Mouse (Mus musculus) kidney, postnatal 0 days (tissue): ENCODE results near the gene BC048403. TPM values are rescaled to one million over a fixed set of nuclear protein-coding genes. Genes with fewer than 3 reads are reported as not detected.
"Not testable (repeated sequence)": the region's sequence is repeated elsewhere in the genome, so short reads cannot be mapped to it uniquely, and the experiment has no call there.

Experiments
- ATAC-seq: fragments of 200-750 bp; cut with Nextera tagmentation; replicated peaks from 2 replicates; pipeline ENCODE4 v1.8.0; 2017; ENCODE audit warnings: low read depth, moderate number of reproducible peaks, moderate TSS enrichment, moderate library complexity; ENCODE audit not compliant: low FRiP score
- DNase-seq: peaks from one replicate; pipeline ENCODE4 v3.0.0-alpha.2; 2016; ENCODE audit warnings: low spot score
- H3K27ac ChIP-seq: fragments of 300-500 bp; sonication (generic); 2 replicates; pipeline ENCODE4 v1.5.1; 2014; ENCODE audit warnings: mild to moderate bottlenecking
- H3K27me3 ChIP-seq: fragments of 300-500 bp; sonication (generic); 2 replicates; pipeline ENCODE4 v1.6.1; 2014; ENCODE audit warnings: low read length, mixed read lengths; ENCODE audit not compliant: insufficient read depth
- H3K36me3 ChIP-seq: fragments of 300-500 bp; sonication (generic); 2 replicates; pipeline ENCODE4 v1.6.1; 2014; ENCODE audit warnings: low read length, mixed read lengths; ENCODE audit not compliant: insufficient read depth
- H3K4me1 ChIP-seq: fragments of 300-500 bp; sonication (generic); replicated peaks from 2 replicates; pipeline ENCODE4 v1.6.1; 2014; ENCODE audit warnings: antibody characterized with exemption, low read length, mixed read lengths; ENCODE audit not compliant: insufficient read depth
- H3K4me2 ChIP-seq: fragments of 300-500 bp; sonication (generic); 2 replicates; pipeline ENCODE4 v1.6.1; 2014; ENCODE audit warnings: mild to moderate bottlenecking, low read length, moderate library complexity, mixed read lengths
- H3K4me3 ChIP-seq: fragments of 300-500 bp; sonication (generic); replicated peaks from 2 replicates; pipeline ENCODE4 v1.5.1; 2014; ENCODE audit warnings: low read depth, low read length
- H3K9ac ChIP-seq: fragments of 300-500 bp; sonication (generic); 2 replicates; pipeline ENCODE4 v1.6.1; 2014; ENCODE audit warnings: low read depth, low read length
- H3K9me3 ChIP-seq: fragments of 300-500 bp; sonication (generic); replicated peaks from 2 replicates; pipeline ENCODE4 v1.6.1; 2016; ENCODE audit warnings: low read length, inconsistent platforms, mixed read lengths
- CTCF ChIP-seq: IDR thresholded peaks from 2 replicates; pipeline ENCODE4 v1.5.1; 2016; ENCODE audit warnings: antibody characterized with exemption, low read depth, mild to moderate bottlenecking, moderate library complexity
- WGBS: fragments of 180-500 bp; shearing (Covaris S2); extraction: QIAGEN DNeasy Blood & Tissue Kit; methylation state at CpG from one replicate; pipeline ENCODE4 v1.1.7; 2014; 5-methylcytosine and 5-hydroxymethylcytosine counted together
- polyA plus RNA-seq: library from polyadenylated mRNA; unstranded; fragments of >200 nt; fragmentation: Nextera tagmentation; extraction: Ambion mirVana; gene quantifications from 2 replicates; pipeline ENCODE4 v1.2.1, GENCODE M21; 2015

The BC048403 gene
- polyA plus RNA-seq, 1 experiment from 2014 or later, result 3.2 TPM

GRCm38 (mm10) chr10:121764469-121765173 lies 24.9 kb downstream of the BC048403 start:
- peak; percentile 11; the same call in 1 of the 2 replicates for TF ChIP-seq CTCF
- no peak overlapping the region for H3K4me2 ChIP-seq
- WGBS, result 77% methylated on average over 13 of the region's 13 CpGs
- no peak for ATAC-seq
- no peaks in the 10 kb centered on the region for H3K9me3 ChIP-seq
- H3K27ac ChIP-seq, result no peak overlapping the region
- DNase-seq, result no peak
- H3K4me3 ChIP-seq, result no peak overlapping the region
- H3K36me3 ChIP-seq, result no peaks in the 10 kb centered on the region
- no peak overlapping the region for H3K9ac ChIP-seq
- H3K4me1 ChIP-seq, result no peaks in the 10 kb centered on the region
- H3K27me3 ChIP-seq, result no peaks in the 10 kb centered on the region

- H3K4me3 ChIP-seq, result no peak overlapping the region
- no peaks in the 10 kb centered on the region for H3K4me1 ChIP-seq
- ATAC-seq (no peak), DNase-seq (peak; percentile 60)
- no peak overlapping the region for H3K27ac ChIP-seq
- no peaks in the 10 kb centered on the region for H3K36me3 ChIP-seq
- TF ChIP-seq CTCF, result no peak
- WGBS, result 69% methylated on average over 10 of the region's 10 CpGs
- no peak overlapping the region for H3K4me2 ChIP-seq
- no peak overlapping the region for H3K9ac ChIP-seq
- no peaks in the 10 kb centered on the region for H3K27me3 ChIP-seq
- H3K9me3 ChIP-seq, result no peaks in the 10 kb centered on the region
Observed at GRCm38 (mm10) chr10:121765174-121766057, 25.7 kb downstream of the BC048403 start.

- H3K4me3 ChIP-seq, H3K36me3 ChIP-seq, H3K27ac ChIP-seq, H3K4me2 ChIP-seq, H3K27me3 ChIP-seq, H3K4me1 ChIP-seq, H3K9ac ChIP-seq, ATAC-seq, H3K9me3 ChIP-seq: not testable (repeated sequence)
- TF ChIP-seq CTCF, result peak; percentile 61
- 85% methylated on average over 3 of the region's 3 CpGs for WGBS
- DNase-seq, result peak; percentile 18
Observed at GRCm38 (mm10) chr10:121767295-121767694, 27.6 kb downstream of the BC048403 start.

- ATAC-seq (no peak), DNase-seq (peak; percentile 11)
- H3K4me2 ChIP-seq, result no peak overlapping the region
- TF ChIP-seq CTCF, result no peak
- H3K4me3 ChIP-seq, result no peak overlapping the region
- WGBS, result 84% methylated on average over 5 of the region's 5 CpGs
- no peak overlapping the region for H3K9ac ChIP-seq
- no peaks in the 10 kb centered on the region for H3K4me1 ChIP-seq
- no peaks in the 10 kb centered on the region for H3K27me3 ChIP-seq
- H3K27ac ChIP-seq, result no peak overlapping the region
- H3K9me3 ChIP-seq, result no peaks in the 10 kb centered on the region
- H3K36me3 ChIP-seq, result no peaks in the 10 kb centered on the region
Observed at GRCm38 (mm10) chr10:121769711-121770110, 30.0 kb downstream of the BC048403 start.

- no peak overlapping the region for H3K4me3 ChIP-seq
- DNase-seq, result peak; percentile 53
- peak overlapping the region; percentile 22; the same call in 1 of the 2 replicates for H3K4me2 ChIP-seq
- H3K4me1 ChIP-seq, result no peaks in the 10 kb centered on the region
- no peak overlapping the region for H3K27ac ChIP-seq
- peak; percentile 66 for TF ChIP-seq CTCF
- 52% methylated on average over 20 of the region's 20 CpGs for WGBS
- no peaks in the 10 kb centered on the region for H3K27me3 ChIP-seq
- no peak overlapping the region for H3K9ac ChIP-seq
- no peak for ATAC-seq
- H3K9me3 ChIP-seq, result no peaks in the 10 kb centered on the region
- no peaks in the 10 kb centered on the region for H3K36me3 ChIP-seq
Observed at GRCm38 (mm10) chr10:121770624-121771577, 31.2 kb downstream of the BC048403 start.
